Mouse (Mus musculus) kidney, embryonic 16.5 days (tissue): ENCODE measurements around the gene Tent5c. TPM values are rescaled to one million over a fixed set of nuclear protein-coding genes. Genes with fewer than 3 reads are reported as not detected.

Experiments
- ATAC-seq: fragments of 200-750 bp; cut with Nextera tagmentation; 2 replicates; pipeline ENCODE4 v1.8.0; 2017; ENCODE audit warnings: moderate TSS enrichment; ENCODE audit not compliant: low FRiP score, low TSS enrichment
- H3K27ac ChIP-seq: fragments of 300-500 bp; sonication (generic); 2 replicates; pipeline ENCODE4 v1.5.1; 2014; ENCODE audit warnings: low read length
- H3K27me3 ChIP-seq: fragments of 300-500 bp; sonication (generic); 2 replicates; pipeline ENCODE4 v1.6.1; 2014; ENCODE audit warnings: low read length, control low read depth, mixed read lengths; ENCODE audit not compliant: insufficient read depth
- H3K36me3 ChIP-seq: fragments of 300-500 bp; sonication (generic); 2 replicates; pipeline ENCODE4 v1.6.1; 2014; ENCODE audit warnings: low read length, control low read depth, mixed read lengths; ENCODE audit not compliant: insufficient read depth
- H3K4me1 ChIP-seq: fragments of 300-500 bp; sonication (generic); 2 replicates; pipeline ENCODE4 v1.6.1; 2014; ENCODE audit warnings: low read length, control low read depth, mixed read lengths; ENCODE audit not compliant: insufficient read depth
- H3K4me2 ChIP-seq: fragments of 300-500 bp; sonication (generic); replicated peaks from 2 replicates; pipeline ENCODE4 v1.6.1; 2014; ENCODE audit warnings: low read depth, low read length
- H3K4me3 ChIP-seq: fragments of 300-500 bp; sonication (generic); 2 replicates; pipeline ENCODE4 v1.5.1; 2014; ENCODE audit warnings: mild to moderate bottlenecking, low read length
- H3K9ac ChIP-seq: fragments of 300-500 bp; sonication (generic); replicated peaks from 2 replicates; pipeline ENCODE4 v1.6.1; 2014; ENCODE audit warnings: low read length
- H3K9me3 ChIP-seq: fragments of 300-500 bp; sonication (generic); 2 replicates; pipeline ENCODE4 v1.6.1; 2016; ENCODE audit warnings: low read length, control low read depth
- WGBS: fragments of 180-500 bp; shearing (Covaris S2); extraction: QIAGEN DNeasy Blood & Tissue Kit; methylation state at CpG from one replicate; pipeline ENCODE4 v1.1.7; 2014; 5-methylcytosine and 5-hydroxymethylcytosine counted together
- polyA plus RNA-seq: library from polyadenylated mRNA; unstranded; fragments of >200 nt; fragmentation: Nextera tagmentation; extraction: Ambion mirVana; gene quantifications from 2 replicates; pipeline ENCODE4 v1.2.1, GENCODE M21; 2015

Gene Tent5c
- polyA plus RNA-seq, 1 experiment from 2014 or later, result 8.3 TPM

DNA sequence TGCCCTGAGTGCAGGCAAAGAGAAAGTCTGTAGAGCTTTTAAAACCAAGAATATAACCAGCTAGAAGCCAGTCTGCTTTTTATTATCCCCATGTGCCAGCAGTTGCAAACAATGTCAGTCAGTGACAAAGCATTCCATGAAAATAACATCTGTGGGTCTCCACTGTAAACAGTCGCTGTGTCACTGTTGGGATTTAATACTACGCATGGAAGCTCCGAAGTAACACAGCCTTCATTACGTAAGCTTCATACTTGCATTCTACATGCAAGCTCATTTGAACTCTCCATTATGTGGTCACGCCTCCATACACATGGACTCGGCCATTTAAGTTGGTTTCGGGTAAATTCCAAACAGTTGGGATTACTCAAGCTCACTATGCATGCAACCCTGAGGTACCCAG, 77.2 kb downstream of the Tent5c start:
- 71% methylated on average over 7 of the region's 7 CpGs for WGBS
- ATAC-seq, result no peak

DNA sequence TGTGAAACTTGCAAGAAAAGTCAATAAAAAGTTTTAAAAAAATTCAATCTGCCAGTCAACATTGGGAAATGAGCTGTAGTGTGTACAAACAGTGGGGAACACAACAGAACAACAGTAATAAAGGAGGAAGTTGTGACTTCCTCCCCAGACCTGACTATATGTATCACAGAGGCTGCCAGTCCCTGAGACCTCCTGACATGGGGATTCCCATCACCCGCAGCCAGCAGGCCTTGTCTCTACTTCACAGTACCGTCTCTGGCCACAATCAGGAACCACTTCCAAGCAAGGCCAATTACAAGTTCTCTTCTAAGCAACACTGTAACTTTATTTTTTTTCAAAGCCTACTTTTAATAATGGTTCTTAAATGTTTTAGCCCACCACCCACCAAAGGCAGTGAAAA, 79.8 kb downstream of the Tent5c start:
- Histone ChIP-seq H3K4me1 (no peaks in the 10 kb centered on the region), H3K36me3 (no peaks in the 10 kb centered on the region), H3K9me3 (no peaks in the 10 kb centered on the region), H3K27me3 (no peaks in the 10 kb centered on the region), H3K4me2 (no peak overlapping the region), H3K9ac (no peak overlapping the region), H3K4me3 (no peak overlapping the region), H3K27ac (no peak overlapping the region)
- 79% methylated on average over 2 of the region's 2 CpGs for WGBS
- no peak for ATAC-seq

More for the DNA sequence above, 77.2 kb downstream of the Tent5c start:
- Histone ChIP-seq H3K4me2 (no peak overlapping the region), H3K27me3 (no peaks in the 10 kb centered on the region), H3K4me1 (no peaks in the 10 kb centered on the region), H3K4me3 (no peak overlapping the region), H3K36me3 (no peaks in the 10 kb centered on the region), H3K9ac (no peak overlapping the region), H3K9me3 (no peaks in the 10 kb centered on the region), H3K27ac (no peak overlapping the region)

DNA sequence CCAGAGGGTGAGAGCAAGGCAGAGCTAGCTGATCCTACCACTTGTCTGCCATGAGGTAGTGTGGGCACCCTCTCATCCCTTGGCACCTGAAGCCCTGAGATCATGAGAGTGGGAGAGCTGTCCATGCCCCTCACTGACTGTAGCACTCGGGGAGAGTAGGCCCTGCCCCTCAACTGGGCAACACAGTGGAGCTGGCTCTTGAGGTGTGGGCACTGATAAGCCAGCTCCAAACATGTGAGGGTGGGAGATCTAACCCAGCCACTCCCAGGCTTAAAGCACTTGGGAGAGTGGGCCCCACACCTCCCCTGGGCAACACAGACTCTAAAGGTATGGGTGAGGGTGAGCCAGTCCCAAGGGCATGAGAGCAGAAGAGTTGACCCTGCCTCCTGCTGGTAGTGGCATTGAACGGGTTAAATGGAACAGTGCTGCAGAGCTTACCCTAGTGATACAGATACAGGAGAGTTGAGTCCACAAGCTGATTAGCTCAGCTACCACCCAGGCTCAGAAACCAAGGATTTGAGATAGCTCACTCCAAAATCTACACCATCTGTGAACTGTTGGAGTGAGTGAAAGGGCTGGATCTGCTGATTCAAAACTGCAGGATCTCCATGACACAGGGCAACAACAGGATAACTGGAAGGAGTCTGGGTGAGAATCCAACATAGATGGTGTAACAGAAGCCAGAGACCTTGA, 80.6 kb downstream of the Tent5c start:
- H3K27ac ChIP-seq, result no peak overlapping the region
- no peak overlapping the region for H3K4me2 ChIP-seq
- H3K4me1 ChIP-seq, result no peaks in the 10 kb centered on the region
- no peak overlapping the region for H3K9ac ChIP-seq
- H3K9me3 ChIP-seq, result no peaks in the 10 kb centered on the region
- H3K27me3 ChIP-seq, result no peaks in the 10 kb centered on the region
- H3K36me3 ChIP-seq, result no peaks in the 10 kb centered on the region
- H3K4me3 ChIP-seq, result no peak overlapping the region
- ATAC-seq, result no peak
- WGBS, result 93% methylated on average over 2 of the region's 2 CpGs

DNA sequence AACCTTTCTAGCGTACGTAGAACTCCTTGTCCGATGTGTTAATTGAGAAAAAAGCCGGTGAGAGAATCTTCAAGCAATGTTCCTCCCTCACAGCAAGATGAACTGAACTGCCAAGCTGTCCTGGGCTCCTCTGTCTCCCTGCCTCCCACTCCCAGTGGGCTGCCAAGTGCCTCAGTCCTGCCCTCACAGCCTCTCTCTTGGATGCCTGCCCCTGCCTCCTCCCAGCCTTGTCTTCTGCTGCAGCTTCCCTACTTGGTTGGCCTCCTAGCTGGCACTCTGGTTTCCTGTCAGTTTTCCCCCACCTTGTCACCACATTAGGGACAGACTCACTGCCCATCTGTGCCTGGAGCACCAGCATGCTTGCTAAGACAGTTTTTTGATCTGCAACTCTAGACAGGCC, 86.5 kb downstream of the Tent5c start:
- Histone ChIP-seq H3K27me3 (no peaks in the 10 kb centered on the region), H3K4me1 (no peaks in the 10 kb centered on the region), H3K9me3 (no peaks in the 10 kb centered on the region), H3K4me3 (no peak overlapping the region), H3K36me3 (no peaks in the 10 kb centered on the region), H3K27ac (no peak overlapping the region), H3K4me2 (no peak overlapping the region), H3K9ac (no peak overlapping the region)
- WGBS, result 75% methylated on average over 4 of the region's 4 CpGs
- ATAC-seq, result no peak

Other genes starting within 250 kb of the Tent5c start
- gene Man1a2, start 196.2 kb upstream of the Tent5c start, polyA plus RNA-seq, result 43.7 and 48.1 TPM in 2 replicates